8 mouse cellular contexts compared by ENCODE assay signal in genomic region chr5:25188802-25189201, GRCm38 (mm10). TPM values are rescaled to one million over a fixed set of nuclear protein-coding genes. Genes with fewer than 3 reads are reported as not detected.
DNase-seq lines count a peak whose midpoint lies in the region; ATAC-seq and TF ChIP-seq lines count a peak whose summit lies in the region.

No protein-coding gene starts in this region.

- ATAC-seq in lung, embryonic 15.5 days (ENCODE audit: borderline replicate concordance, extremely low read depth, low FRiP score, low TSS enrichment), result 0 out of 2 replicates have a peak, but pooled peaks have one; percentile 14
- no peak for ATAC-seq in neural tube, embryonic 15.5 days (ENCODE audit: low FRiP score)
- no peak for ATAC-seq in monocyte, adult 5-6 weeks (replicated peaks; ENCODE audit: insufficient number of reproducible peaks, low FRiP score, low TSS enrichment, poor library complexity, severe bottlenecking)

- H3K27ac ChIP-seq in lung, embryonic 15.5 days, result no peak overlapping the region
- H3K27ac ChIP-seq in neural tube, embryonic 15.5 days (replicated peaks), result no peak overlapping the region

- no peaks in the 10 kb centered on the region for H3K4me1 ChIP-seq in lung, adult 2 months (ENCODE audit: control insufficient read depth, insufficient read depth, low read length)
- H3K4me1 ChIP-seq in lung, embryonic 15.5 days, result no peaks in the 10 kb centered on the region
- H3K4me1 ChIP-seq in neural tube, embryonic 15.5 days, result no peaks in the 10 kb centered on the region

- no peaks in the 10 kb centered on the region for H3K27me3 ChIP-seq in lung, embryonic 15.5 days
- no peaks in the 10 kb centered on the region for H3K27me3 ChIP-seq in neural tube, embryonic 15.5 days (replicated peaks)

- 60% methylated on average over 1 of the region's 1 CpGs for WGBS in lung, adult 2 months
- WGBS in lung, embryonic 15.5 days, result 25% methylated on average over 1 of the region's 1 CpGs
- WGBS in neural tube, embryonic 15.5 days, result 48% methylated on average over 1 of the region's 1 CpGs

- no peaks in the 10 kb centered on the region for H3K36me3 ChIP-seq in lung, embryonic 15.5 days
- no peaks in the 10 kb centered on the region for H3K36me3 ChIP-seq in neural tube, embryonic 15.5 days

- no peak overlapping the region for H3K4me2 ChIP-seq in lung, embryonic 15.5 days
- H3K4me2 ChIP-seq in neural tube, embryonic 15.5 days, result no peak overlapping the region

- H3K9me3 ChIP-seq in lung, embryonic 15.5 days, result no peaks in the 10 kb centered on the region
- H3K9me3 ChIP-seq in neural tube, embryonic 15.5 days (replicated peaks), result no peaks in the 10 kb centered on the region

- TF ChIP-seq POLR2A in lung, adult 2 months (IDR thresholded peaks at IDR 0.05; ENCODE audit: borderline replicate concordance, extremely low read depth, low read depth, low read length), result no peak

- peak; percentile 30 for DNase-seq in adrenal gland, adult 2 months
- no peak for DNase-seq in adrenal gland, adult 8-10 months
- DNase-seq in lung, adult 2 months, result no peak
- no peak for DNase-seq in lung, postnatal 25 days (ENCODE audit: low spot score)
- DNase-seq in embryo, embryonic 10 days (ENCODE audit: low spot score), result peak; percentile 55

- peak; percentile 43; the same call in 1 of the 2 replicates for TF ChIP-seq CTCF in lung, adult 2 months (IDR thresholded peaks at IDR 0.05; ENCODE audit: insufficient read depth, low read length)

- no peak overlapping the region for H3K4me3 ChIP-seq in lung, adult 2 months (replicated peaks; ENCODE audit: extremely low read depth, low read depth, low read length)
- H3K4me3 ChIP-seq in lung, embryonic 15.5 days, result no peak overlapping the region
- H3K4me3 ChIP-seq in neural tube, embryonic 15.5 days (replicated peaks), result no peak overlapping the region

- no peak overlapping the region for H3K9ac ChIP-seq in lung, embryonic 15.5 days
- H3K9ac ChIP-seq in neural tube, embryonic 15.5 days (replicated peaks), result no peak overlapping the region

RNA-seq across cellular contexts. Expression of gene Galntl5, which starts 7.5 kb away (rescaled TPM):
- total RNA-seq in adrenal gland, adult 2 months (2021), result not detected
- polyA plus RNA-seq in adrenal gland, adult 2 months (2012; rRNA removed), result not detected in 2 replicates
- not detected for total RNA-seq in adrenal gland, adult 8-10 months (2022)
- polyA plus RNA-seq in lung, adult 2 months (2012; rRNA removed), result not detected in 2 replicates
- not detected in 2 replicates for polyA plus RNA-seq in lung, embryonic 15.5 days (2015; fragmentation: Nextera tagmentation; extraction: Ambion mirVana)
- polyA plus RNA-seq in neural tube, embryonic 15.5 days (2015; fragmentation: Nextera tagmentation; extraction: Ambion mirVana), result not detected in 2 replicates
- total RNA-seq in monocyte, adult 5-6 weeks (2017), result not detected in 3 replicates

RNA-seq across cellular contexts. Expression of gene Galnt11, which starts 32.9 kb away (rescaled TPM):
- 10 to 100 TPM; 32.6 to 47.8 TPM for total RNA-seq in adrenal gland, adult 2 months (2021)
- polyA plus RNA-seq in adrenal gland, adult 2 months (2012; rRNA removed), result 11.0 and 12.3 TPM in 2 replicates
- total RNA-seq in adrenal gland, adult 8-10 months (2022), result 10 to 100 TPM; 39.9 to 46.9 (median 44.8) TPM
- polyA plus RNA-seq in lung, adult 2 months (2012; rRNA removed), result 12.3 and 16.1 TPM in 2 replicates
- polyA plus RNA-seq in lung, embryonic 15.5 days (2015; fragmentation: Nextera tagmentation; extraction: Ambion mirVana), result 31.8 and 34.8 TPM in 2 replicates
- polyA plus RNA-seq in neural tube, embryonic 15.5 days (2015; fragmentation: Nextera tagmentation; extraction: Ambion mirVana), result 59.6 TPM in 2 replicates
- 25.2 to 51.5 TPM (median 33.3 TPM) in 3 replicates for total RNA-seq in monocyte, adult 5-6 weeks (2017)

RNA-seq across cellular contexts. Expression of gene E130116L18Rik, which starts 34.2 kb away (rescaled TPM):
- not detected for total RNA-seq in adrenal gland, adult 2 months (2021)
- polyA plus RNA-seq in adrenal gland, adult 2 months (2012; rRNA removed), result 2.1 TPM in 1 of 2 replicates, not detected in the other
- total RNA-seq in adrenal gland, adult 8-10 months (2022), result not detected
- polyA plus RNA-seq in lung, adult 2 months (2012; rRNA removed), result not detected in 2 replicates
- not detected in 2 replicates for polyA plus RNA-seq in lung, embryonic 15.5 days (2015; fragmentation: Nextera tagmentation; extraction: Ambion mirVana)
- polyA plus RNA-seq in neural tube, embryonic 15.5 days (2015; fragmentation: Nextera tagmentation; extraction: Ambion mirVana), result not detected in 2 replicates
- total RNA-seq in monocyte, adult 5-6 weeks (2017), result not detected in 3 replicates

Comparison
In these comparisons a context has a peak if more than half of its experiments do, and no peak if none do; other contexts are left out.
1. DNase-seq: peak in adrenal gland, adult 2 months (single experiment) and embryo, embryonic 10 days (single experiment); none in adrenal gland, adult 8-10 months (single experiment), lung, adult 2 months (single experiment) and lung, postnatal 25 days (single experiment).